In genomic region chr2:179630720-179631119, GRCm38 (mm10) we compare ENCODE assay signal across 29 mouse cellular contexts.
DNase-seq lines count a peak whose midpoint lies in the region; ATAC-seq lines count a peak whose summit lies in the region.
"Had no signal": no experiment of that assay in that cellular context is flagged by ENCODE, and none has a peak within 500 bp of the region (broad histone marks: within the 10 kb centered on the region; RNA-seq: fewer than 3 reads in every experiment).

No protein-coding gene starts in this region.

- H3K27me3 ChIP-seq in stomach, embryonic 16.5 days (ENCODE audit: control insufficient read depth, insufficient read depth, low read length) = no peaks in the 10 kb centered on the region
- H3K27me3 ChIP-seq: hindbrain, embryonic 12.5 days; intestine, embryonic 15.5 days; limb, embryonic 12.5 days; liver, embryonic 15.5 days; lung, embryonic 15.5 days; midbrain, embryonic 12.5 days had no signal

- ATAC-seq in stomach, embryonic 16.5 days (ENCODE audit: insufficient read depth, low FRiP score) = peak; percentile 63; the same call in 1 of the 2 replicates
- ATAC-seq: forebrain, embryonic 16.5 days; hindbrain, postnatal 0 days; intestine, embryonic 15.5 days had no signal

- H3K4me3 ChIP-seq in stomach, embryonic 16.5 days (replicated peaks; ENCODE audit: low read length) = no peak overlapping the region
- H3K4me3 ChIP-seq: erythroblast, embryonic 14.5 days; hindbrain, embryonic 12.5 days; intestine, embryonic 15.5 days; limb, embryonic 12.5 days; liver, embryonic 15.5 days; lung, embryonic 15.5 days; midbrain, embryonic 12.5 days; myocyte had no signal

- no peaks in the 10 kb centered on the region for H3K4me1 ChIP-seq in stomach, embryonic 16.5 days (ENCODE audit: control insufficient read depth, insufficient read depth, low read length)
- H3K4me1 ChIP-seq: intestine, embryonic 15.5 days; liver, embryonic 15.5 days; lung, embryonic 15.5 days had no signal

- H3K9me3 ChIP-seq in stomach, embryonic 16.5 days (replicated peaks; ENCODE audit: control insufficient read depth, low read length) = no peaks in the 10 kb centered on the region
- H3K9me3 ChIP-seq: hindbrain, embryonic 12.5 days; intestine, embryonic 15.5 days; limb, embryonic 12.5 days; liver, embryonic 15.5 days; lung, embryonic 15.5 days; midbrain, embryonic 12.5 days had no signal

- 29% methylated on average over 10 of the region's 10 CpGs for WGBS in stomach, embryonic 16.5 days

- no peak overlapping the region for H3K27ac ChIP-seq in stomach, embryonic 16.5 days (ENCODE audit: low read length)
- H3K27ac ChIP-seq: hindbrain, embryonic 12.5 days; hindbrain, postnatal 0 days; intestine, embryonic 15.5 days; limb, embryonic 12.5 days; liver, embryonic 15.5 days; lung, embryonic 15.5 days; midbrain, embryonic 12.5 days had no signal

- no peak overlapping the region for H3K4me2 ChIP-seq in stomach, embryonic 16.5 days (ENCODE audit: low read depth, low read length)
- H3K4me2 ChIP-seq: hindbrain, embryonic 12.5 days; intestine, embryonic 15.5 days; limb, embryonic 12.5 days; liver, embryonic 15.5 days; lung, embryonic 15.5 days; midbrain, embryonic 12.5 days had no signal

- H3K9ac ChIP-seq in stomach, embryonic 16.5 days (ENCODE audit: low read length) = no peak overlapping the region
- H3K9ac ChIP-seq: hindbrain, embryonic 12.5 days; intestine, embryonic 15.5 days; limb, embryonic 12.5 days; liver, embryonic 15.5 days; lung, embryonic 15.5 days; midbrain, embryonic 12.5 days had no signal

- DNase-seq in lung, postnatal 10 days = peak; percentile 17
- no peak for DNase-seq in lung, adult 18-20 months
- DNase-seq in embryo, embryonic 10 days (ENCODE audit: low spot score) = peak; percentile 74
- peak; percentile 13 for DNase-seq in forelimb bud, embryonic 11.5 days (ENCODE audit: low read depth, low spot score)
- DNase-seq in kidney, postnatal 4 days = no peak
- no peak for DNase-seq in c-Kit-positive CD71-positive TER-119-positive erythroid progenitor cells, embryonic 14.5 days (ENCODE audit: low spot score)
- no peak for DNase-seq in cerebellum, adult 18-20 months
- DNase-seq: adrenal gland, adult 8-10 months; cerebellum, adult 11-12 months; cerebellum, postnatal 14 days; gastrocnemius, postnatal 10 days; kidney, adult 2 months; kidney, postnatal 36 days; layer of hippocampus, postnatal 36 days; retina, postnatal 1 day; right cerebral cortex, postnatal 14 days; spleen, adult 18-20 months; thymus, postnatal 4 days had no signal

- H3K36me3 ChIP-seq in stomach, embryonic 16.5 days (ENCODE audit: control insufficient read depth, insufficient read depth, low read length) = no peaks in the 10 kb centered on the region
- H3K36me3 ChIP-seq: hindbrain, embryonic 12.5 days; intestine, embryonic 15.5 days; limb, embryonic 12.5 days; liver, embryonic 15.5 days; lung, embryonic 15.5 days; midbrain, embryonic 12.5 days had no signal

Comparison
In these comparisons a context has a peak if more than half of its experiments do, and no peak if none do; other contexts are left out.
1. DNase-seq: peak in lung, postnatal 10 days (single experiment), embryo, embryonic 10 days (single experiment) and forelimb bud, embryonic 11.5 days (single experiment); none in lung, adult 18-20 months (0 of 2), kidney, postnatal 4 days (0 of 2), c-Kit-positive CD71-positive TER-119-positive erythroid progenitor cells, embryonic 14.5 days (single experiment) and cerebellum, adult 18-20 months (0 of 2).